Mouse (Mus musculus): ENCODE results near the gene Lmna. TPM values are rescaled to one million over a fixed set of nuclear protein-coding genes. Genes with fewer than 3 reads are reported as not detected.

Lmna gene
- total RNA-seq, 1 experiment from 2014 or later = 9.4 TPM

GRCm38 (mm10) chr3:88483621-88484020 is 26.1 kb downstream of the Lmna start:
- peak; percentile 77 for ATAC-seq (ENCODE audit: extremely low read depth, insufficient number of reproducible peaks, low FRiP score, poor library complexity, severe bottlenecking)

GRCm38 (mm10) chr3:88483141-88483540 is 26.6 kb downstream of the Lmna start:
- ATAC-seq (ENCODE audit: extremely low read depth, insufficient number of reproducible peaks, low FRiP score, poor library complexity, severe bottlenecking) = no peak

GRCm38 (mm10) chr3:88482336-88482735 is 27.4 kb downstream of the Lmna start:
- ATAC-seq (ENCODE audit: extremely low read depth, insufficient number of reproducible peaks, low FRiP score, poor library complexity, severe bottlenecking) = no peak

GRCm38 (mm10) chr3:88481372-88482040 is 28.2 kb downstream of the Lmna start:
- no peak for ATAC-seq (ENCODE audit: extremely low read depth, insufficient number of reproducible peaks, low FRiP score, poor library complexity, severe bottlenecking)

- no peak for ATAC-seq (ENCODE audit: extremely low read depth, insufficient number of reproducible peaks, low FRiP score, poor library complexity, severe bottlenecking)
These were observed 29.1 kb downstream of the Lmna start for GRCm38 (mm10) chr3:88480679-88481078.

GRCm38 (mm10) chr3:88479828-88480227 is 29.9 kb downstream of the Lmna start:
- ATAC-seq (ENCODE audit: extremely low read depth, insufficient number of reproducible peaks, low FRiP score, poor library complexity, severe bottlenecking) = no peak

GRCm38 (mm10) chr3:88479163-88479562 is 30.6 kb downstream of the Lmna start:
- ATAC-seq (ENCODE audit: extremely low read depth, insufficient number of reproducible peaks, low FRiP score, poor library complexity, severe bottlenecking) = no peak

GRCm38 (mm10) chr3:88477735-88478134 is 32.0 kb downstream of the Lmna start:
- ATAC-seq (ENCODE audit: extremely low read depth, insufficient number of reproducible peaks, low FRiP score, poor library complexity, severe bottlenecking) = peak; percentile 83

- ATAC-seq (ENCODE audit: extremely low read depth, insufficient number of reproducible peaks, low FRiP score, poor library complexity, severe bottlenecking) = peak; percentile 22; the same call in 1 of the 2 replicates
These were observed 33.4 kb downstream of the Lmna start for GRCm38 (mm10) chr3:88476403-88476802.

- ATAC-seq (ENCODE audit: extremely low read depth, insufficient number of reproducible peaks, low FRiP score, poor library complexity, severe bottlenecking) = no peak
These were observed 36.2 kb downstream of the Lmna start for GRCm38 (mm10) chr3:88473571-88473970.

GRCm38 (mm10) chr3:88473020-88473419 is 36.7 kb downstream of the Lmna start:
- ATAC-seq (ENCODE audit: extremely low read depth, insufficient number of reproducible peaks, low FRiP score, poor library complexity, severe bottlenecking) = no peak

- ATAC-seq (ENCODE audit: extremely low read depth, insufficient number of reproducible peaks, low FRiP score, poor library complexity, severe bottlenecking) = no peak
These were observed 38.7 kb downstream of the Lmna start for GRCm38 (mm10) chr3:88470943-88471479.

GRCm38 (mm10) chr3:88469466-88469865 is 40.3 kb downstream of the Lmna start:
- ATAC-seq (ENCODE audit: extremely low read depth, insufficient number of reproducible peaks, low FRiP score, poor library complexity, severe bottlenecking) = no peak

GRCm38 (mm10) chr3:88467116-88467824 is 42.5 kb downstream of the Lmna start:
- peak; percentile 80 for ATAC-seq (ENCODE audit: extremely low read depth, insufficient number of reproducible peaks, low FRiP score, poor library complexity, severe bottlenecking)

- ATAC-seq (ENCODE audit: extremely low read depth, insufficient number of reproducible peaks, low FRiP score, poor library complexity, severe bottlenecking) = peak; percentile 73
These were observed 44.6 kb downstream of the Lmna start for GRCm38 (mm10) chr3:88465127-88465526.

GRCm38 (mm10) chr3:88464425-88464824 is 45.3 kb downstream of the Lmna start:
- ATAC-seq (ENCODE audit: extremely low read depth, insufficient number of reproducible peaks, low FRiP score, poor library complexity, severe bottlenecking) = 0 out of 2 replicates have a peak, but pooled peaks have one; percentile 40

- ATAC-seq (ENCODE audit: extremely low read depth, insufficient number of reproducible peaks, low FRiP score, poor library complexity, severe bottlenecking) = no peak
These were observed 48.6 kb downstream of the Lmna start, which contains the start of gene Sema4a for GRCm38 (mm10) chr3:88460983-88461696. Gene Sema4a (minus strand): TSS chr3:88461182.

GRCm38 (mm10) chr3:88460029-88460428 is 49.7 kb downstream of the Lmna start:
- no peak for ATAC-seq (ENCODE audit: extremely low read depth, insufficient number of reproducible peaks, low FRiP score, poor library complexity, severe bottlenecking)

- ATAC-seq (ENCODE audit: extremely low read depth, insufficient number of reproducible peaks, low FRiP score, poor library complexity, severe bottlenecking) = no peak
These were observed 51.0 kb downstream of the Lmna start for GRCm38 (mm10) chr3:88458778-88459219.

Measured in neutrophil, adult 5-6 weeks (primary cell).